Mouse (Mus musculus): ENCODE measurements at regions not wholly inside any gene's neighbourhood (a gene's known extent, or its start where the extent isn't known, plus 50 kb on each side); places are given as distances from the start of the nearest gene placed in this dataset.

DNA sequence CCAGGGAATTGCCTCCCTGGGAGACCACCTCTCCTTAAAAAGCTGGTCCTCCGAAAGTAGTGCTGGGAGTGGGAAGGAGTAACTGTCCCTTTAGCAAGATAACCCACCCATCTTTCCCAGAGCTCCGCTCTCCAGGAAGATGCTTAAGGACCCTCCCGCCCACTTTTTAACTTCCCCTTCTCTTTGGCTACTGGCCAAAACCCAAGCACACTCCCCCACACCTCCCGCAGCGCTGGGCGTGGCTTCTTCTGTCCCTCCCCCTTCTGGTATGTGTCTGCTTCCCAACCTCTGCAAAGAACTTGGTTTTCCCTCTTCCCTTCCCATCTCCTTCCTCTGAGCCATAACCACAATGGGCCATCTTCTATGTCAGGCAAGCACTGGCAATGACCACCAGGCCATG, 85.4 kb downstream of the Rpap3 start:
- CTCF ChIA-PET: interaction anchor here in 2 of 4 experiments (0.6 to 1.4 kb wide), 5 partner anchors 17 to 960 kb away, joined by 3 to 4 read pairs (median 3); no protein-coding TSS in a partner anchor
- POLR2A ChIA-PET: interaction anchor here in 1 of 4 experiments (1.0 kb wide), 1 partner anchor 447 kb away, joined by 3 read pairs; no protein-coding TSS in a partner anchor

GRCm38 (mm10) chr15:97619764-97620163, 85.9 kb downstream of the Rpap3 start:
- ChIA-PET CTCF (interaction anchor here in 1 of 4 experiments (0.6 to 1.4 kb wide), 3 partner anchors 16 to 960 kb away, joined by 3 to 4 read pairs (median 3); no protein-coding TSS in a partner anchor), POLR2A (interaction anchor here in 1 of 4 experiments (1.0 kb wide), 1 partner anchor 447 kb away, joined by 3 read pairs; no protein-coding TSS in a partner anchor)

GRCm38 (mm10) chr15:97612325-97612724, 93.3 kb downstream of the Rpap3 start:
- ChIA-PET POLR2A (no interaction called here), CTCF (interaction anchor here in 2 of 4 experiments (0.6 to 0.7 kb wide), 5 partner anchors 23 to 461 kb away, joined by 3 to 4 read pairs (median 4); no protein-coding TSS in a partner anchor)

- ChIA-PET POLR2A (no interaction called here), CTCF (no interaction called here)
Observed at GRCm38 (mm10) chr15:97610767-97611166, 94.9 kb downstream of the Rpap3 start.

GRCm38 (mm10) chr15:97609496-97609895, 96.1 kb downstream of the Rpap3 start:
- POLR2A ChIA-PET: no interaction called here
- CTCF ChIA-PET: interaction anchor here in 1 of 4 experiments (0.6 kb wide), 1 partner anchor 40 kb away, joined by 4 read pairs; no protein-coding TSS in a partner anchor

GRCm38 (mm10) chr15:97608651-97609050, 97.0 kb downstream of the Rpap3 start:
- CTCF ChIA-PET: no interaction called here
- POLR2A ChIA-PET: interaction anchor here in 1 of 4 experiments (0.7 to 1.0 kb wide), 3 partner anchors 12 to 240 kb away, joined by 3 read pairs; no protein-coding TSS in a partner anchor

DNA sequence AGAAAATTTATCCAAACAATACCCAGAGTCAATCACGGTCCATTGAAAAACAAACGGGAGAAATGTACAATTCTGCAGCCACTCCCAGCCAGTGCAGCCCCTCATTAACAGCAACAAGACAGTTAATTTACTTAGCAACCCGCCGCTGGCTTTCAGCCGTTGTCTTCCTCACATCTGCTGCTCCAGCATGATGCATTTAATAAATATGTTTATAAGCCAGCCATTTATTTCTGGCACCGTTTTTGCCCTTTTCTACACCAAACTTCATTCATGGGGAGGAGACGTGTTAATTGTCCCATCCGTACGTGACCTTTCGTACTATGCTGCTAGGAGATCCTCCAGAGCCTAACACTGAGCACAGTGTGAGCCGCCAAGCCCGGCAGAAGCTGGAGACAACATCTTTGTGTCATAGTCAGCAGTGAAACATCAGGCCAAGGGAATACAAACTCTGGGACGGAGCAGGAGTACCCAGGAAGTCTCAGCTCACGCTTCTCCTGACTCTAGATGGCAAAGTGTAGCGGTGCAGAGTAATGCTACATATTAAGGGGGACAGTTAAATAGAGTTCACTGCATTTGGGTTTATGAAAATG, 97.9 kb downstream of the Rpap3 start:
- ChIA-PET POLR2A (interaction anchor here in 2 of 4 experiments (0.6 to 1.5 kb wide), 3 partner anchors 18 to 405 kb away, joined by 3 to 4 read pairs (median 4); no protein-coding TSS in a partner anchor), CTCF (no interaction called here)

GRCm38 (mm10) chr15:97606630-97607381, 98.8 kb downstream of the Rpap3 start:
- ChIA-PET CTCF (interaction anchor here in 2 of 4 experiments (0.6 to 1.1 kb wide), 3 partner anchors 57 to 183 kb away, joined by 3 to 5 read pairs (median 4); no protein-coding TSS in a partner anchor), POLR2A (interaction anchor here in 2 of 4 experiments (0.7 to 1.5 kb wide), 7 partner anchors 10 to 71 kb away, joined by 3 to 7 read pairs (median 4); no protein-coding TSS in a partner anchor)

GRCm38 (mm10) chr15:97606232-97606629, 99.4 kb downstream of the Rpap3 start:
- CTCF ChIA-PET: interaction anchor here in 2 of 4 experiments (0.6 to 1.1 kb wide), 3 partner anchors 58 to 183 kb away, joined by 3 to 5 read pairs (median 4); no protein-coding TSS in a partner anchor
- POLR2A ChIA-PET: interaction anchor here in 2 of 4 experiments (0.7 to 1.5 kb wide), 7 partner anchors 9 to 70 kb away, joined by 3 to 6 read pairs (median 4); no protein-coding TSS in a partner anchor

GRCm38 (mm10) chr15:97605791-97606190, 99.8 kb downstream of the Rpap3 start:
- ChIA-PET CTCF (interaction anchor here in 1 of 4 experiments (0.6 kb wide), 1 partner anchor 442 kb away, joined by 4 read pairs; no protein-coding TSS in a partner anchor), POLR2A (interaction anchor here in 1 of 4 experiments (0.7 to 1.4 kb wide), 2 partner anchors 10 kb away, joined by 3 to 5 read pairs; no protein-coding TSS in a partner anchor)

DNA sequence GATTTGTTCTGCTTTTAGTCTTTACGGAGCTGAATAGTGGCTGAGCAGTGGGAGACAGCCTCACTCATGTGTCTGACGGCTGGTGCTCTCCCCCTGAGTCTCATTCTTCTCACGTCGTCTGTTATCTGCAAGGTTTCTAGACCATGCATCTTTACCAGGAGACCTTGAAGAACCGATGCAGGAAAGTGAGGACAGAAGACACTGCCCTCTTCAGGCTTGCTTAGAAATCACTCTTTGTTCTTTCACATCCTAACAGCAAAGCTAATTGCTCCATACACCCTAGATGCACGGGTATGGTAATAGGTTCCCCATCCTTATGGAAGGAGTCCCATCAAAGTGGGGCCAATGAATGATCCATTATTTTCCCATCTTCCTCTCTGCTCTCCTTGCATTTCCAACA, 102.1 kb downstream of the Rpap3 start:
- CTCF ChIA-PET: interaction anchor here in 3 of 4 experiments (0.5 to 1.2 kb wide), 9 partner anchors 9 to 440 kb away, joined by 3 to 4 read pairs (median 3); no protein-coding TSS in a partner anchor

GRCm38 (mm10) chr15:97598270-97598669, 107.4 kb downstream of the Rpap3 start:
- POLR2A ChIA-PET: no interaction called here

More for the DNA sequence above, 102.1 kb downstream of the Rpap3 start:
- POLR2A ChIA-PET: interaction anchor here in 2 of 4 experiments (1.0 kb wide), 2 partner anchors 22 kb away, joined by 3 read pairs; no protein-coding TSS in a partner anchor

DNA sequence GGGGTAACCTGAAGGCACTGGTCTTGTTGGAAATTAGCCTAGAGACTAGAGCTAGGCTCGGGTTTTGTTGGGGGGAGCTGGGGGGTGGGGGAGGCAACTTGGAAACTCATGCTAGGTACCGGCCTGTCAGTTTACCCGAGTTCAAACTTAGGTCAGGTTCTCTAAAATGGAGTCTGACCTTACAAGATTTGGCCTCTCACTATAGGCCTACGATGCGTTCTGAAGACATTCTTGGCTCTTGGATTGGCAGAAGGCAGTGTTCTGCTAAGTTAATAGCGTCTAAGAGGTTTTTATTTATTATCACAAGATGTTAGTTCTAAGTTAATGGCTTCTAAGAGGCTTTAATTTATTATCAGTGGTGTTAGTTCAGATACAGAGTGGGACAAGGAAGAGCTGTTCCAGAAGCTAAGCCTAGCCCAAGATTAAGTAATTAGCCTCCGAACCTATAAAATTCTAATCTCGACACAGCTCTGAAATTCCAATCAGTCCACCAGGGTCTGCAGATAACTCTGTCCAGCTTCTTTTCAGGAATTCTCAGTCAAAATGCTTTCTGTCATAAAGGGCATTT, 109.0 kb downstream of the Rpap3 start:
- CTCF ChIA-PET: interaction anchor here in 2 of 4 experiments (0.5 to 1.2 kb wide), 7 partner anchors 9 to 266 kb away, joined by 3 to 5 read pairs (median 4); no protein-coding TSS in a partner anchor

More at GRCm38 (mm10) chr15:97598270-97598669, 107.4 kb downstream of the Rpap3 start:
- CTCF ChIA-PET: no interaction called here

DNA sequence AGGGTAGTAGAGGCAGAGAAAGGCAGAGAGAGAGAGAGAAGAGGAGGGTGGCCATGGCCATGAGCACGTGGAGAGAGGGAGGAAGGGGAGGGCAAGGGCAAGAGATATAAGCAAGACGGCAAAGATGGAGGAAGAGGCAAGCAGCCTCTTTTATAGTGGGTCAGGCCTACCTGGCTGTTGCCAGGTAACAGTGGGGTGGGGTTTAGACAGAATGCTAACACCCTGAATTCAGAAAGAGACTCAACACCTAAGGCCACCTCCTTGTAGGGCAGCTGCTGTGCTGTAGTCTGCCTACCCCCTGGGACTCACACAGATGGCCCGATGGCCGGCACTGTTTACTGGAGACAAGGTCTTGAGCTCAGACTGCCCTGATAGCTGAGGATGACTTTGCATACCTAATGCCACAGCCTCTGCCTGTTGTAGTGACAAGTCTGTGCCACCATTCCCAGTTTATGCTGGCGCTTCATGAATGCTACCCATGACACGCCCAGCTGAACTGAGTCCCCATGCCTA, 110.3 kb downstream of the Rpap3 start:
- ChIA-PET CTCF (interaction anchor here in 2 of 4 experiments (0.6 to 2.1 kb wide), 3 partner anchors 8 to 21 kb away, joined by 3 to 11 read pairs (median 3); no protein-coding TSS in a partner anchor), POLR2A (interaction anchor here in 3 of 4 experiments (0.6 to 4.2 kb wide), 8 partner anchors 9 to 428 kb away, joined by 3 to 36 read pairs (median 4); no protein-coding TSS in a partner anchor)

More for the DNA sequence above, 109.0 kb downstream of the Rpap3 start:
- POLR2A ChIA-PET: interaction anchor here in 3 of 4 experiments (0.6 to 4.2 kb wide), 10 partner anchors 10 to 852 kb away, joined by 3 to 36 read pairs (median 4); no protein-coding TSS in a partner anchor

DNA sequence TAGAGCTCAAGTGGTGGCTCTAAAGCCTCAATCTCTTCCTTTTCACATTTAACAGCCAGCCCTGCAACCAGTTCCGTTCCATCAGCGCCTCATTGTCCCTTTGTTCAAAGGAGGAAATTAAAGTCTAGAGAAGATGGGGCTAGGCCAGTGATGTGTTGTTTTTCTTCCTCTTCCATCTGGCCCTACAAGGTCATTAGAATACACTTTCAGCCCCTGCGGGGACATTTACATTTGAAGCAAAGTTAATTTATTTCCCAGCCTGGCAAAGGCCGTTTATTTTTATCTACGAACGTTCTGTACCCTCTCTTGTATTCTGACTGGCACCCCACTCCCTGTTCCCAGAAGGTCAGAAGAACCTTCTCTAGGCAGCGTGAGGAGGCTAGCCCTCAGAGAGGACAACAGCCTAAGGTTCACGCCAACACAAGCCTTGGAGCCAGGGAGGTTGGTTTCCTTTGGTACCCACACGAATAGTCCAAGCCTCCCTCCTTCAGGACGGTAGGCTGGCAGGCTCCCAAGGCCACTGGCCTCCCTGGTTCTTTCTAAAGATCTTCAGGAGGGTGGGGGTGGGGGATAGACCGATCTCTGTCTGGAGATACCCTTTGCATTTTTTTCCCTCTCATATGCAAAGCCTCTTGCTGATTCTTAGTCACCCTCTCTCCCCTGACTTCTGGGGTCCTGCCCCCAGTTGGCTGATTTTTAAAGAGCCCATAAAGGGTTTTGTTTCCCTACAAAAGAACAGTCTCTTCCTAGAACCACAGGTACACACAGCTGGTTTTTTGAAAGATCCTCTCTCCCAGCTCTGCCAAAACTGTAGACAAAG, 111.6 kb downstream of the Rpap3 start:
- ChIA-PET CTCF (interaction anchor here in 3 of 4 experiments (0.6 to 2.1 kb wide), 9 partner anchors 10 to 899 kb away, joined by 3 to 11 read pairs (median 3); no protein-coding TSS in a partner anchor), POLR2A (interaction anchor here in 3 of 4 experiments (0.6 to 4.2 kb wide), 18 partner anchors 10 to 1102 kb away, joined by 3 to 36 read pairs (median 4); no protein-coding TSS in a partner anchor)

DNA sequence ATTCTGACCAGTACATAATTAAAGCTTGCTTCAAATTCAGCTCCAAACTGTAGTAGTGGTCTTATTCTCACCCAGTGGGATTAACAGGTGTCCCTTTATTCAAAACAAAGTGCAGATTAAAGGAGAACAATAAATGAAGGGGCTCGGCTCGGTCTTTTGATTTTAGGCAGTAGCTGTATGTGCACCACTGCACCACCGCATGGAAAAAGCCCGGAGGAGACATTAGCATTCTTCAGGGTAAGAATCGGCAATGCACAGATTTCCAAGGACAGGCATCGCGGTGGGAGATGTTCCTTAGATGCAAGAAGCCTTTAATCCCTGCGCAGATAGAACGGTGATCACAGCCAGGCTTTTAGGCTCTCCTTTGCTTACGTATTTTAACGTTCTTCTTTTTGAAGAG, 112.8 kb downstream of the Rpap3 start:
- ChIA-PET CTCF (interaction anchor here in 1 of 4 experiments (1.0 kb wide), 1 partner anchor 71 kb away, joined by 3 read pairs; no protein-coding TSS in a partner anchor), POLR2A (interaction anchor here in 3 of 4 experiments (0.6 to 4.2 kb wide), 12 partner anchors 9 to 543 kb away, joined by 3 to 36 read pairs (median 5); no protein-coding TSS in a partner anchor)

DNA sequence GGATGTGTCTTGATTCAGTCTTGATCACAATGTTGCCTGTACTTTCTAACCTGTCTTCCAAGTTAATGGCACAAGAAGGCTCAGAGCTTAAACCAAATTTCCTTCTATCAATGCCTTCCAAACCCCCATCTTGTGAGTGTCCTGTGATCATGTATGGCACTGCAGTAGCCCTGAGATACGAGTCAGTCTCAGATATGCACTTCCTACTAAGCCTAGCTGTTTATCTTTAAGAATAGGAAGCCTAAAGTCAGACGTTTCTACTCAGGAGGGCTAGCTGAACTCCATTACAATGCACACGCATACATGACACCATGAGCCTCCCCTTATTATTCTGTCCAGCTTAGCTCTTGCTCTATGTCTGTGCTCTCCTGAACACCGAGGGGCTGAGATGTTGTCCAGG, 114.2 kb downstream of the Rpap3 start:
- CTCF ChIA-PET: no interaction called here

More for the DNA sequence above, 114.2 kb downstream of the Rpap3 start:
- POLR2A ChIA-PET: interaction anchor here in 3 of 4 experiments (0.5 to 1.2 kb wide), 6 partner anchors 9 to 338 kb away, joined by 3 to 7 read pairs (median 4); no protein-coding TSS in a partner anchor

Measured in embryonic stem cell, embryonic (primary cell).